Mouse (Mus musculus) erythroblast, embryonic 14.5 days (primary cell): ENCODE results near the gene Vmn1r86.

Source experiments
- GATA1 ChIP-seq: IDR thresholded peaks from 2 replicates; pipeline ENCODE4 v1.6.1; 2012; ENCODE audit warnings: low read length, inconsistent platforms, mixed read lengths
- TAL1 ChIP-seq: IDR thresholded peaks from 3 replicates; pipeline ENCODE4 v1.6.1; 2012; ENCODE audit warnings: low read length, inconsistent platforms, mixed read lengths

GRCm38 (mm10) chr7:13059536-13059935, 60.2 kb downstream of the Vmn1r86 start:
- no peak for TF ChIP-seq GATA1
- no peak for TF ChIP-seq TAL1
